Mouse (Mus musculus) E14TG2a.4 (cell line): ENCODE results near the gene Slc30a5.

ENCODE experiments used
- CTCF ChIP-seq: conservative IDR thresholded peaks from 2 replicates; pipeline ENCODE4 v1.5.1; 2014; ENCODE audit warnings: low read length
- NANOG ChIP-seq: IDR thresholded peaks from 2 replicates; pipeline ENCODE4 v1.6.1; 2014; ENCODE audit warnings: borderline replicate concordance, low read length, mixed read lengths
- POU5F1 ChIP-seq: IDR thresholded peaks from 2 replicates; pipeline ENCODE4 v1.6.1; 2014; ENCODE audit warnings: low read length, borderline replicate concordance

DNA sequence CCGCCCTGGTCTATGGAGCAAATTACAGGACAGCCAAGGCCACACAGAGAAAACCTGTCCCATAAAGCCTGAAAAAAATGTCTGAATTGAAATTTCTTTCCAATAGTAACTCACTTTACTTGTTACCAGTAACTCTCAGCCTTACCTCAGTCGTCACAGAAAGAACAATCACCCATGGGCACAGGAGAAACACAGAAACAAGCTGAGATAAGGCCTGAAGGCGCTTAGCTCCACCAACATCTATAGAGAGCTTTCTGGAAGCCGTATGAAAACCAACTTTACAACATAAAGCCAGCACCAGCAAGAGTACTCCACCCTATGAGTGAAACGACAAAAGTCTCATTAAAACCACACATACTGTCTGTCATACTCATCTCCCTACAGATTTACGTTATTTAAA is 18.8 kb downstream of the Slc30a5 start:
- TF ChIP-seq CTCF (no peak), POU5F1 (no peak), NANOG (no peak)
